Mouse (Mus musculus): Measurements from ENCODE around the gene Tln2. TPM values are rescaled to one million over a fixed set of nuclear protein-coding genes. Genes with fewer than 3 reads are reported as not detected.

Gene Tln2
- total RNA-seq, 1 experiment = 20.2 TPM

GRCm38 (mm10) chr9:67477445-67477844 lies 82.1 kb downstream of the Tln2 start:
- in situ Hi-C loops (cut with MboI; ENCODE audit: low sequenced_read_pairs in 2 of 2, unreplicated experiment in 2 of 2) = no loop called here
- TF ChIP-seq HCFC1 (IDR thresholded peaks at IDR 0.05; ENCODE audit: borderline replicate concordance, insufficient read depth, low read length) (no peak), CHD2 (IDR thresholded peaks at IDR 0.05; ENCODE audit: low read depth, low read length) (no peak), MAFK (IDR thresholded peaks at IDR 0.05; ENCODE audit: insufficient read depth, low read depth, low read length) (no peak), ZNF384 (IDR thresholded peaks at IDR 0.05; ENCODE audit: low read depth, low read length) (no peak), ZC3H11A (IDR thresholded peaks at IDR 0.05; ENCODE audit: borderline replicate concordance, low read depth, low read length) (no peak)
- H3K27ac ChIP-seq (ENCODE audit: insufficient read depth, low read depth, low read length, poor library complexity, severe bottlenecking) = no peak overlapping the region

GRCm38 (mm10) chr9:67476184-67476583 lies 83.3 kb downstream of the Tln2 start:
- in situ Hi-C loops (cut with MboI; ENCODE audit: low sequenced_read_pairs in 2 of 2, unreplicated experiment in 2 of 2) = no loop called here
- no peak for DNase-seq (ENCODE audit: low read depth, low spot score)

More at GRCm38 (mm10) chr9:67477445-67477844, 82.1 kb downstream of the Tln2 start:
- H3K36me3 ChIP-seq (ENCODE audit: control insufficient read depth, insufficient read depth, low read length, poor library complexity, severe bottlenecking) = no peaks in the 10 kb centered on the region
- H3K4me3 ChIP-seq (ENCODE audit: insufficient read depth in 1 of 2, low read depth in 1 of 2, low read length in 2 of 2, poor library complexity in 1 of 2, severe bottlenecking in 1 of 2) = no peak overlapping the region
- no peaks in the 10 kb centered on the region for H3K9me3 ChIP-seq (ENCODE audit: control insufficient read depth, insufficient read depth, low read depth, low read length)
- no peak overlapping the region for H3K9ac ChIP-seq (ENCODE audit: insufficient read depth, low read depth, low read length, poor library complexity, severe bottlenecking)
- DNase-seq (ENCODE audit: low read depth, low spot score) = no peak
- H3K4me1 ChIP-seq (ENCODE audit: control insufficient read depth in 2 of 2, insufficient read depth in 2 of 2, low read length in 2 of 2, poor library complexity in 1 of 2) = no peaks in the 10 kb centered on the region

DNA sequence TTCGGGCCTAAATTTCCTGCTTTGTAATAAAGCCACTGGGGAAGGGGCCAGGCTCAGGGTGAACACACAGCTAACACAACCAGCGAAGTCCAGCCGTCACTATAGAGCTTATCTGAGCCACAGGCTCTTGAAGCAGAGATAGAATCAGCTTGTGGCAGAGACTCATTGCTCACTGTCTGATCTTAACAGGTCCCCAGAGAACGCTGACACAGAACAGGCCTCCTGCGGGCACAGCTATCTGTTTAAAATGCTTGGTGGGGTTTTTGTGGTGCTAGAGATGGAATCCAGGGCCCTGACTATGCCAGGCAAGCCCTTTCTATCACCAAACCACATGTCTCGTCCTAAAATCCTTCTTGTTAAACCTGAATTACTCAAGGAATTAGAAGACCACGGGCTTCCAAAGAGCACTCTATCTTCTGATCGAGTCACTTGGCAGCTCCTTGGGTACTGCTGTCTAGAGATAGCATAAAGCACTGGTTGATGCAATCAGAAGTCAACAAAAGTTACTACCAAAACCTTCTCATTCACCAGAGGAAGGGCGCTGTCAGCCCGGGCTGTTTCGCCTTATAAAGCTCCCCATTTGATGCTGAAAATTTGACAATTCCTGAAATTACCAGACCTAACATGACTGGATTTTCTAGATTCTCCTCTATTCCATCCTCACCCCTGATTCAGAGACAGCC lies 95.9 kb downstream of the Tln2 start:
- DNase-seq (ENCODE audit: low read depth, low spot score) = no peak
- no peak overlapping the region for H3K27ac ChIP-seq (ENCODE audit: insufficient read depth, low read depth, low read length, poor library complexity, severe bottlenecking)
- H3K9ac ChIP-seq (ENCODE audit: insufficient read depth, low read depth, low read length, poor library complexity, severe bottlenecking) = no peak overlapping the region
- in situ Hi-C loops (cut with MboI; ENCODE audit: low sequenced_read_pairs in 2 of 2, unreplicated experiment in 2 of 2) = no loop called here
- no peaks in the 10 kb centered on the region for H3K9me3 ChIP-seq (ENCODE audit: control insufficient read depth, insufficient read depth, low read depth, low read length)
- no peak overlapping the region for H3K4me3 ChIP-seq (ENCODE audit: insufficient read depth in 1 of 2, low read depth in 1 of 2, low read length in 2 of 2, poor library complexity in 1 of 2, severe bottlenecking in 1 of 2)
- no peaks in the 10 kb centered on the region for H3K36me3 ChIP-seq (ENCODE audit: control insufficient read depth, insufficient read depth, low read length, poor library complexity, severe bottlenecking)
- TF ChIP-seq HCFC1 (IDR thresholded peaks at IDR 0.05; ENCODE audit: borderline replicate concordance, insufficient read depth, low read length) (no peak), ZC3H11A (IDR thresholded peaks at IDR 0.05; ENCODE audit: borderline replicate concordance, low read depth, low read length) (no peak), CHD2 (IDR thresholded peaks at IDR 0.05; ENCODE audit: low read depth, low read length) (no peak), ZNF384 (IDR thresholded peaks at IDR 0.05; ENCODE audit: low read depth, low read length) (no peak), MAFK (IDR thresholded peaks at IDR 0.05; ENCODE audit: insufficient read depth, low read depth, low read length) (no peak)
- no peaks in the 10 kb centered on the region for H3K4me1 ChIP-seq (ENCODE audit: control insufficient read depth in 2 of 2, insufficient read depth in 2 of 2, low read length in 2 of 2, poor library complexity in 1 of 2)

More at GRCm38 (mm10) chr9:67476184-67476583, 83.3 kb downstream of the Tln2 start:
- H3K36me3 ChIP-seq (ENCODE audit: control insufficient read depth, insufficient read depth, low read length, poor library complexity, severe bottlenecking) = no peaks in the 10 kb centered on the region
- TF ChIP-seq MAFK (IDR thresholded peaks at IDR 0.05; ENCODE audit: insufficient read depth, low read depth, low read length) = no peak
- TF ChIP-seq HCFC1 (IDR thresholded peaks at IDR 0.05; ENCODE audit: borderline replicate concordance, insufficient read depth, low read length) = no peak
- no peak for TF ChIP-seq ZC3H11A (IDR thresholded peaks at IDR 0.05; ENCODE audit: borderline replicate concordance, low read depth, low read length)
- no peak for TF ChIP-seq ZNF384 (IDR thresholded peaks at IDR 0.05; ENCODE audit: low read depth, low read length)
- no peak overlapping the region for H3K4me3 ChIP-seq (ENCODE audit: insufficient read depth in 1 of 2, low read depth in 1 of 2, low read length in 2 of 2, poor library complexity in 1 of 2, severe bottlenecking in 1 of 2)
- H3K4me1 ChIP-seq (ENCODE audit: control insufficient read depth in 2 of 2, insufficient read depth in 2 of 2, low read length in 2 of 2, poor library complexity in 1 of 2) = no peaks in the 10 kb centered on the region
- no peak overlapping the region for H3K9ac ChIP-seq (ENCODE audit: insufficient read depth, low read depth, low read length, poor library complexity, severe bottlenecking)
- H3K27ac ChIP-seq (ENCODE audit: insufficient read depth, low read depth, low read length, poor library complexity, severe bottlenecking) = no peak overlapping the region
- H3K9me3 ChIP-seq (ENCODE audit: control insufficient read depth, insufficient read depth, low read depth, low read length) = no peaks in the 10 kb centered on the region

DNA sequence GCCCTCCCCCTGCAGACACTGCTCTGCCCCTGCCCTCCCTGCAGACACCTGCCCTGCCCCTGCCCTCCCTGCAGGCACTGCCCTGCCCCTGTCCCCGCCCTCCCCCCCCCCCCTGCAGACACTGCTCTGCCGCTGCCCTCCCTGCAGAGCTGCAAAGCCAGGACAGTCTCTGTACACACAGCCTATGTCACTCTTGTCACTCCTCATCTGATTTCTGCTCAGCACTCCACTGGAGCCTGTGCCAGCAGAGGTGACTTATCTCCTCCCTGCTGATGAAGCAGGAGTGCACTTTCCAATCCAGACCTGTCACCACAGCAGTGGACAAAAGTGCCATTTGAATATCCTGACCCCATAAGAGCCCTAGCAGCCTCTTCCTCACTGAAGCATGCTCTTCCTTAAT lies 118.0 kb downstream of the Tln2 start:
- TF ChIP-seq ZC3H11A (IDR thresholded peaks at IDR 0.05; ENCODE audit: borderline replicate concordance, low read depth, low read length) (no peak), MAFK (IDR thresholded peaks at IDR 0.05; ENCODE audit: insufficient read depth, low read depth, low read length) (no peak), HCFC1 (IDR thresholded peaks at IDR 0.05; ENCODE audit: borderline replicate concordance, insufficient read depth, low read length) (no peak), ZNF384 (IDR thresholded peaks at IDR 0.05; ENCODE audit: low read depth, low read length) (no peak), CHD2 (IDR thresholded peaks at IDR 0.05; ENCODE audit: low read depth, low read length) (no peak)
- Histone ChIP-seq H3K27ac (ENCODE audit: insufficient read depth, low read depth, low read length, poor library complexity, severe bottlenecking) (no peak overlapping the region), H3K36me3 (ENCODE audit: control insufficient read depth, insufficient read depth, low read length, poor library complexity, severe bottlenecking) (no peaks in the 10 kb centered on the region), H3K9me3 (ENCODE audit: control insufficient read depth, insufficient read depth, low read depth, low read length) (no peaks in the 10 kb centered on the region), H3K9ac (ENCODE audit: insufficient read depth, low read depth, low read length, poor library complexity, severe bottlenecking) (no peak overlapping the region), H3K4me3 (ENCODE audit: insufficient read depth in 1 of 2, low read depth in 1 of 2, low read length in 2 of 2, poor library complexity in 1 of 2, severe bottlenecking in 1 of 2) (no peak overlapping the region), H3K4me1 (ENCODE audit: control insufficient read depth in 2 of 2, insufficient read depth in 2 of 2, low read length in 2 of 2, poor library complexity in 1 of 2) (no peaks in the 10 kb centered on the region)
- DNase-seq (ENCODE audit: low read depth, low spot score) = no peak
- in situ Hi-C loops (cut with MboI; ENCODE audit: low sequenced_read_pairs in 2 of 2, unreplicated experiment in 2 of 2) = no loop called here

Measured in ES-E14 (cell line).